Mouse (Mus musculus) spleen, postnatal 14 days (tissue): Measurements from ENCODE around the gene Slc16a2.

Experiments used
- DNase-seq, 2 experiments: peaks; one replicate each; pipeline ENCODE4 v3.0.0; 2021 to 2022; ENCODE audit warnings: low spot score in 2 of 2

Gene Slc16a2

DNA sequence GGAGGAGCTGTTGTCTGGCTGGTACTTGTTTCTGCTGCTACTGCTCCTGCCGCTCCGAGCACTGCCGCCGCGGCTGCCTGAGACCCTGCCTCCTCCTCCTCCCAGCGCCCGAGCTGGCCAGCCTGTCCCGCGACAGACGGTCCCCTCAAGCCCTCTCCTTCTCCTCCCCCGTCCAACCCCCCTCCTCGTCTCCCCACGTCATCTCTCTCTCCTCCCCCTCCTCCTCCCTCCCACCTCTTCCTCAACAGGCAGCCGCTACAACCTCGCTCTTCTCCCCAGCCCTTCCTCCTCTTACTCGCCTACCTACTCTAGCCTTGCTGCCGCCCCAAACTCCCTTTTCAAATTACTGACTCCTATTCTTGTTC is at the start of gene Slc16a2:
Gene Slc16a2, minus strand, starts transcription at position 152 of the 365 bp plus-strand sequence.
- no peak for DNase-seq

DNA sequence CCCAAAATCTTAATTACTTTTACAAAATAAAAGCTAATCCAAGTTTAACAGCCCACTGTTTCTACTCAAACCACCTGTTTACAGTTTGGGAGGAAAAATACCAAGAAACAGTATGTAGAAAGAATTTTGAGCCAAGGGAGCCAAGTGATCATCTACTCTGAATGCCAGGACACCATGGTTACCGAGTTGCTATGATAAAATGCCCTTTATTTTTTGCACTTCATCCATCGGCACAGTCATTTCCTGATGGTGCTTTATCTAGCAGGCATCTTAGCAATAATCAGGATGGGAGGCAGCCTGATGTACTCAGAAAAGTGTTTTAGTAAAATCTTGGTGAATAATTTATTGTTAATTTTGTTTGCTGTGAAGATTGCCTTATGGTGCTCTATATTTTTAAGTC is 41.7 kb upstream of the Slc16a2 start:
- no peak for DNase-seq

DNA sequence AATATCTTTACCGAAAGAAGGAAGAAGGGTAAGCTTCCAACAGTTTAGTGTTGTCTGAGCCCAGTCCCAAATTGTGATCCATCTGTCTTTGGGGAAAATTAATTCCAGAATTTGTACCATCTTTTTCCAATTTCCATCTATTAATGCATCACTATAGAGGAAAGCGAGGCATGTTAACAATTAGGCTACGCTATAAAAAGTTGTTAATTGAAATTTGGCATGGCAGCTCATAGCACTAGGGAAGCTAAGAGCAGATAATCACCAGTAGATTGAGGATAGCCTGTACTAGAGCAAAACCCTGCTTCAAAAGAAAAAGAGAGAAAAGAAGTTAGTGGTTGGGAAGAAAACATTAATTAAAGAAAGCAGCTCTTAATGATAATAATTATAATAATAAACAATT is 41.1 kb upstream of the Slc16a2 start:
- DNase-seq, result no peak

DNA sequence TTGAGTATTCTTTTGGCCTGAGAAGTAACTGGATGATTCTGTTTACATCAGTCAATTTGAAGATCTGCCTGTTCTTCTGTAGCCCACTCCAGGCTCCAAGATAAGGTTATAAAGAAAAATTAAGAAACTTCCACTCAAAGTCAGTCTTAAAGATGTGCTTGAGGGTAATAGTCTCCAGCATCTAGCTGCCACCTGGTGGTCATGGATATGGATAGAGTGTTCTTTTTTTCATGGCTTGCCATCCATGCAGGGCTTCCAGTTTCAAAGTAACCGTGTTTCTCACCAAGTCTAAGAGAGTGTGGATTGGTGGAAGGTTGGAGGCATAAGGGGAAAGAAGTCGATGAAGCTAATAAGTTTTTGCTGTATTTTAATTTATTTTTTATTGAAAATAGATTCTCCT is 23.5 kb upstream of the Slc16a2 start:
- no peak for DNase-seq

DNA sequence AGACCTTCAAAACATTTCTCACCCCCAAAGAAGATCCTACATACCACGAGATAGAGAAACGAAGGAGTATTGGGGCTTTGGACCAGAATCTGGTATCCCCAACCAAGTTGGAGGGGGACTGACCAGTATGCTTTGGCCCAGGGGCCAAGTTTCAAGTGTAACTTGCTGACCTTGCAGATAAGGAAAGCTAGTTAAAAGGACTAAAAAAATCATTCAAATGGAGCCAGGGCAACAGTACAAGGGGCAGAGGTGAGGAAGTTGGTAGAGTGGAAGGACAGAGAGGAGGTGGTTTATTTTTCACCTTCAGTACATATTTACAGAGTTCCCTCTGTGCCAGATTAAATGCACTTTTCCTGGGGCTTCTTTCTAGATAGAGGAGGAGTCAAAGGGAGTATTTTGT is 7.1 kb upstream of the Slc16a2 start:
- DNase-seq, result no peak

DNA sequence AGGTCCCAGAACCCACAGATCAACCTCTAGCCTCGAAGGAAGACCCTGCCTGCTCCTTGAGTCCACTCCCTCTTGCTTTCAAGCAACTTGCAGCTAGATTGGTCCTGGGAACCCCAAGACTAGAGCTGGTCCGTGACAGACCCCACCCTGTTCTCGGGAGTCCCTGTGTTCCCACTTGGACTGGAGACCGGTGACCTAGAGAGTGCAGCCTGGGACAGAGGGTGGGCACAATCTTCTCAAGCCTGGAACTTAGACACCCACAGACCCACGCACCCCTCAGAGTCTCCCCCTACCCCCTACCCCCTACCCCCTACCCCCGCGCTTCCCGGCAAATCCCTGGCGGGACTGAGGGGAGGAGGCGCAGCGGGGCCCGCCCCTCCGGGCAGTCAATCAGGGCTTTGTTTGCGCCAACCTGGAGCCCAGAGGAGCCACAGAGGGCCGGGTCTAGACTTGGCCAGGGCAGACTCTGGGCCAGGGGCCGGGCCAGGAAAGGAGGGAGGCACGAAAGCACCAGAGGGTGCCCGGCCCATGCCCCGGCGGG is 558 bp upstream of the Slc16a2 start:
- no peak for DNase-seq

DNA sequence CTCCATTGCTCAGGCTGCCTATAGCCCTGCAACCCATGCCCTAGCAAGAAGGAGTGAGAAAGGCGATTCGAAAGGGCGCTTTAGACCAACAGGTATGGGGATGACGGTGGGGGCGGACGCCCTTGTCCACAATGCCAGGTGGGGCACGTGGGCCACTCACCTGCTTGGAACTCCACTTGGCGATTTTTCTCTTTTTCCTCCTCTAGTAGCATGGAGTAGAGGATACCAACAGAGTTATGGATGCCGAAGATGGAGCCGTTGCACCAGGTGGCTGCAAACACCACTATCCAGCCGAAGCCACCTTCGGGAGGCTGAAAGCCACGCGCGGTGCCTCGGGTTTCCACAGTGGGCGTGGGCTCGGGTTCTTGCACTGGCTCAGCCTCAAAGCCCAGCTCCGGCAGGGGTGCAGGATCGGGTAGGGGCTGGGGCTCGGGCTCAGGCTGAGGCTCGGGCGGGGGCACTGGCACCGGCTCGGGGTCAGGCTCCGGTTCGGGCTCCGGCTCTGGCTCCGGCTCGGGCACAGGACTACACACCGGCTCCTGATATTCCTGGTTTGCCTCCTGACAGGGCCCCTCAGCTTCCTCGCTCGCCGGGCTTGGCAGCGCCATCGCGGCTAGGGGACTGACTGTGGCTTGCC is 470 bp downstream of the Slc16a2 start:
- DNase-seq, result no peak

DNA sequence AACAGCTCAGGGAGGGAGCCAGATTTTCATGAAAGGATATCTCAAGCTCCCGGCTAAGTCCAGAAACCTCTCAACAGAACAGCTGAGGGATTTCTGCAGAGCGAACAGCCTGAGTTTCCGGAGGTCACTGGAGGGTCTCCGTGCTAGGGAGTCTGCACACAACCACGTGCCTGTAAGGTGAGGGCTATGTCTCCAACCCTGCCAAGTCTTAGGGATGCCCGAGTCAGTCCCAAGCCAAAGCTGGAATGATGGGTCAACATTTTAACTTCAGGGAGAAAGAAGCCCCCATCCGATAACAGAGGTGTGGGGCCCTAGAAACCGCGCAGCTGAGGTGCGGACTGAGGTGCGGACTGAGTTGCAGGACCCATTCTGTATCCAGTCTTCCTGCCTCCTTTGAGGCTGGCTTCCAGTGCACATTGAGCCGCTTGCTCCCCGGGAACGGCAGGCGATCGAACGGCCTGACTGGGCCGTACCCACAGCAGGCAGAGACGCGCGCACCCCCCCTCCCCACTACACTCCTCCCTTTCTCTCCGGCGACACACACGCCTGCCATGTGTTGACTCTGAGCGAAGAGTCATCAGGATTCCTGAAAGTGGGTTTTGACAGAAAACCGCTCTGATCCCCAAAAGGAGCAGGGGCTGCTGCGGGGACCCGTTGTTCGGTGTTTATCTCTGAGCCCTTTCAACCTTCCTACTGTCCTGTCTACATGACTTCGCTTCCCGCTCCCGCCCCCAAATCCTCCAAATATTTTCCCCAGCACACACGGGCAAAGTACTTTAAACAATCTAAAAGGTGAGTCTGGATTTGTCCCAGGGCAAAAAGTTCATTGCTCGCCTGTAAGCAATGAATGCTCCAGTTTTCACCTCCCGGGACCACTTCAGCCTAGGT is 1.2 kb downstream of the Slc16a2 start:
- DNase-seq, result no peak

DNA sequence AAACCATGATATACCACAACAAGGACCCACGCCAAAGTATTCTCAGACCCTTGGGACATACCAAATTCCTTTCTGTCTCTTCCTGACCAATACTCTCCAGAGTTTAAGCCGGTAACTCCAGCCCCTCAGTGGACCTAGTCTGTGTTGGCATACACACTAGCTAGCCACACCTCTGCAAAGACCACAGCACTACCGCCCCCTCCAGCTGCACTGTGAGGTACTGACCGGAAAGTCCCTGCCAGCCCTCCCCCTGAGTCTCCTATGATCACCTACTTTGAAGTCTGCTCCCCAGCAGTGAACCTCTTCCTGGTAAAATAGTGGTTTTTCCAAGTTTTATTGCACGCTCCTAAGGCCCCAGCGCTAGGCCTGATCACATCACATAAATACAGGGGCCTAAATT is 2.5 kb downstream of the Slc16a2 start:
- DNase-seq, result no peak

DNA sequence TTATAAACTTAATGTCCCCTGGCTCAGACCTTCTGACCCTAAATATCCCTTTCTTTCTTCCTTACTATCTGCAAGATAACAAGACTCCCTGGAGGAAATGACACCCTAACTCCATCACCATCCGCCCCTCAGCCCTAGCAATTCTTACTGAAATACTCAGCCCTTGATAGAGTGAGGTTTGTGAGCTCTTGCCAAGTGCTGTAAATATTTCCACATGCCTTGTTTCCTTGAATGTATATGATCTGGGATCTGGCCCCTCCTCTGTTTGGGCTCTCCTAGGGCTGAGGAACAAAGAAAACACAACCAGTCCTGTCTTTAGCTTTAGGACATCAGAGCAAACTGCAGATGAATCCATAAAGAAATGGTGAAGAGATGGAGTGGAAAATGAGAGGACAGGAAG is 9.1 kb downstream of the Slc16a2 start:
- DNase-seq, result no peak

DNA sequence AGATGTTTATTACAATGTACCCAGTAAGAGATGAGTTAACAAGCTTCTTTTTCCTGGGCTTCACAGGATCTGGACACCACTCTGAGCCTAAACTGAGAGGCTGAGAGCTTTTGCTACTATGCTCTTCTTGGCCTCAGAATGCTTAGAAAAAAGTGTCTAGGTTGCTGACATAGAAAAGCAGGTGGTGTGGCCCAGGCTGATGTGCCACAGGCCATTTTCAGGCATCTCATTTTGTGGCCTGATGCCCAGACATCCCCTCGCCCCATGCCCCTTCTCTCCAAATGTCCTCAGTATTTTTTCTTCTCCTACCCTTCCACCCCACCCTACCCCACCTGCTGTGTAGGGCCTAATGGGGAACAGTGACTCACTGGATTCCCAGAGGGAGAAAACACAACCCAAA is 11.3 kb downstream of the Slc16a2 start:
- no peak for DNase-seq

DNA sequence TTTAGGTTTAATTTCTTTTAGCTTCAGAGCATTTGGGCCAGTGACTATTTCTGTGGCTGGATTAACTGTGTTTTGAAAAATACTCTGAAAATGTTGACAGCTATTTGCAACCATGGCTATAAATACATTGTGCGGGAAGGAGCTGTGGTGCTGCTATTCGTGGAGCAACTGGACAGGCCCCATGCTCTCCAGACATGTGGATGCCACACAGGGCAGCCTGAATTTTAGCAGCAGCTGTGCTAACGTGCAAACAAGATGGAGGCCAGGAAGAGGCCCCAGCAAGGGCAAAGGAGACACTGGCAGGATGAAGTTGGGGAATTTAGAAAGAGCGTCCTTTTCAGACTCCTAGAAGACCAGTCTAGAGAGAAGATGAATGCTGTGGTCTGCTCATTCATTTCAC is 15.4 kb downstream of the Slc16a2 start:
- DNase-seq, result no peak

DNA sequence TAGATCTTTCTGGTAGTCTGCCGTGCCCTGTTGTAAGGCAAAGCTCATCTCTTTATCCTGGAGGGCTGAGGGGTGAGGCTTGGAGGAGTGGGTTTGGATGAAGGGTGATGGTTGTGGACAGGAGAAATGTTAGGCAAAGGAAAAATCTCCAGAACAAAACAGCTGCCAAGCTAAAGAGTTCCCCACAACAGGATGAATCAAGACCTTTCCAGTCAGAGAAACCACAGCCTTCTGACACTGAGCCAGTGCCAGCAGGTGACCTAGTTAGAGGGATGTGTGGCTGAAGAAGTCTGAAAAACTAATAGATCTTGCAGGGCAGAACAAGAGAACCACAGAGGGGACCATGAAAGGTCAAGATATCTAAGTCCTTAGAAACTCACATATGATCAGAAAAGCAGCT is 24.8 kb downstream of the Slc16a2 start:
- DNase-seq, result no peak

DNA sequence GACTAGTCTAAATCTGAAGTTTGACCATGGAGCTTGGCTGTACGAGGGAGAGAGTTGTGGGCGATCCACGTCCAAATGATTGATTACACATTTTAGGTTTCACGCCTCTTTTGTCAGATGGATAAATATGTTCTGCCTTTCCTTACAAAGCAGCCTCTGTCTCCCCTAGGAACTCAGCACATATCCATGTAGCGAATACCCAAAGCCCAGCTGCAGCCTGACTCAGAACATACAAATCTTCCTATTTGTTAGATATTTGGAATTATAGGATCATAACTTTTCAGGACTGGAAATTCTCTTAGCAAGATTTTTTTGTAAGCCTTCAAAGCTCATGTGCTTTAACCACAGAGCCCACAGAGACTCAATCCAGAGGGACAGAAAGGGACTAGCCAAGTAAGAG is 26.3 kb downstream of the Slc16a2 start:
- no peak for DNase-seq

DNA sequence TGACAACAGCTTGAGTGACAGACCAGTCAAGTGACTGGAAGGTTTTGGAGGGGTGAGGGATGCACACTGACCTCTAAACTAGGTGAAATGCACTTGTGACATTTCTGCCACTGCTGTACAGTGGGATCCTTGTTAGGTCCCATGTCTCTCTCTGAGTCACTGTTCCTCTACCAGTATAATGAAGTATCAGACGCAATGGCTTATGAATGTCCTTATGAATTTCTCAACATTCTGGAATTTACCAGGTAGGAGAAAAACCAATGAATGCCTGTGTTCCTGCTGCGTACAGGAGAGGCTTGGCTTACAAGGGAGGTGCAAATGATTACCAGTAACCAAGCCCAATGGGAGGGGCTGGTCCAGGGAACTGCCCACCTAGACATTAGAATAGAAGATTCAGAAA is 30.5 kb downstream of the Slc16a2 start:
- no peak for DNase-seq

DNA sequence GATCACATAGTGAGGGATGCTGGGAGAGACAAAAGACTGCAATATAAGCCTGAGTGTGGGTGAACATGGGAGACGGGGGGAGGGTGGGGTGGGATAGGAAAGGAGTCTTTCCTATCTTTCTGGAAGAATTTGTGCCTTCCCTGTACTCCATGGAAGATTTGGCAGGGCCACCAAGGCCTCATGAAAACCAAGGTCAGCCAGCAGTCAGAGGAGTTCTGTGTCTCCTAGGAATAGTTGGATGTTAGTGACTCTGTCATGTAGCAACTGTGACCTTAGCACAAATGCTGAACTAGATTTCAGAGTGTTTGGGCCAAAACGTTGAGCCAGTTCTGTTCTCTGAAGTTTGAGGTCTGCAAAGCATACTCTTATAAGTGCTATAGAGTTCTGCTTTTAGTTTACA is 36.1 kb downstream of the Slc16a2 start:
- DNase-seq, result no peak

DNA sequence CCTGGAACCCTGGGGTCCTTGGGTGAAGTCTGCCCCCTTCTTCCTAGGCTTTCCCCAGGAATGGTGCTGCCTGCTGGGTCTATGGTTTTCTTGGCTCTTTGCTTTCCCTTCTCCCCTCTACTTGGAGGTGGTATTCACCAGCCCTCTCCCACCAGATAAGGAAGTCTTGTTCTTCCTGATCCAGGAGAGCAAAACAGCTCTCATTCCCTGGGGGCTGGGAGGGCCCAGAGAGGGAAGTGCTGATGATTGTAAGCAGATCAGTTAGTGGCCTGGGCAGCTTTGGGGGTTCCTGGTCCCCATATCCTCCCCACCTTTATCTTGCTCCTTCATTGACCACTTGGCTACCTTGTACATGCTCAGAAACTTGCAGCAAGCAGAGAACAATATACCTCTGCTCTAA is 45.4 kb downstream of the Slc16a2 start:
- no peak for DNase-seq

DNA sequence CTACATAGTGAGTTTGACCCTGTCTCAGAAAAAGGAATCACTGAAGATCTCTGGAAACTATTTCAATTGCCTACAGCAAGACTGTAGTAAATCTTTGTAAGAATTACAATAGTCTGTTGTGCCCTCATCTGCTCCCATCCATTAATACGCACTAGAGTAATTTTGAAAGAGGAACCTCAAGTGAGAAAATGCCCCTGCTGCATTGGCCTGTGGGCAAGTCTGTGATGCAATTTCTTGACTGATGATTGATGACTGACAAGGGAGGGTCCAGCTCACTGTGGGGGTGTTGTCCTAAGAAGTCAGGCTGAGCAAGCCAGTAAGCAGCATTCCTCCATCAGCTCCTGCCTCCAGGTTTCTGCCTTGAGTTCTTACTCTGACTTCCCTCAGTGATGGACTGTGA is 75.6 kb downstream of the Slc16a2 start:
- no peak for DNase-seq

DNA sequence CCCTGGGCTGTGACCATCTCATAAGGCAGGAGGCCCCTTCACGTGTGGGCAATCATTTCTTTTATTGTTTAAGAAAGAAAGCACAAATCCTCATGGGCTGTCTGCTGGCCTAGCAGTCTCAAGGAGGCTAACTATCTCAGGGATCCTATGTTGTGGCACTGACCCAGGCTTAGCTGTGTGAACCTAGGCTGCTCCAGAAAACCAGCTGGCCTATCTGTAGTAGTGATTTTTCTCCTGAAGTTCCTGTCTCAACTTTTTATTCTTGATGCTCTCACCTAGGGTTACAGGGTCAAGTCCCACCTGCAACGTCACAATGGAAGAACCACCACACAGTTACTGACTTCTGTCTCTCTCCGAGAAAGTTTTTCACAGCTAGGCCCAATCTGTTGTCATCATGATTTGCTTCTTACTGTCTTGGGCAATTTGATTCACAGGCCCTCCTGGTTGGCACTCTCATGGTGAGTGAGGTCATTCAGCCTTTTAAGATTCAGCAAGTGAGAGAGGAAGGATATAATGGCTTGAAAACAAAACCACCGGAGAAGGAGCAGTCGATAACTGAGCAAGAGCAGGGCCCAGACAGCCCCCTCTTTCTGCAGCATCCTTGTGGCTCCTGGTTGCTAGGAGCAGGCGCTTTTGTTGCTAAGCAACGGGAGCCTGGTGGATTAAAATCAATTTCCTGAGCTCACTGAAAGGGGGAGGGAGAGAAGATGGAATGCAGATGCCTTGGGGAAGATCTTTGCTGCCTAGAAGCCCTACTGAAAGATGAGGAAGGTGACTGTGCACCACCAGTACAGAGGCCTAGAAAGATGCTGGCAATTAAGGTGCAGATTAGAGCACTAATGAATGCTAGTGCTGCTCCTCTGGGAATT is 77.4 kb downstream of the Slc16a2 start:
- DNase-seq, result no peak

DNA sequence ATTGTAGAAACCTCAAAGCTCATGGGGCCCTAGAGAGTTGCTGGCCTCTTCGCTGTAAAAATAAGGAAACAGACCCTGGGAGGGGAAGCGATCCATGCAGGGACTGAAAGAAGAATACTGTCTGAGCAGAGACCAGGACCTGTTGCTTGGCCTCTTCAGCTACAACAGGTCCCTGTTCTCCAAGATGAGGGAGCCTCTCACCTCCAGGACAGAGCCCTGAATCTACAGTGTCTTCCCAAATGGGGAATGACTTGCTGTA is 79.8 kb downstream of the Slc16a2 start:
- no peak for DNase-seq

DNA sequence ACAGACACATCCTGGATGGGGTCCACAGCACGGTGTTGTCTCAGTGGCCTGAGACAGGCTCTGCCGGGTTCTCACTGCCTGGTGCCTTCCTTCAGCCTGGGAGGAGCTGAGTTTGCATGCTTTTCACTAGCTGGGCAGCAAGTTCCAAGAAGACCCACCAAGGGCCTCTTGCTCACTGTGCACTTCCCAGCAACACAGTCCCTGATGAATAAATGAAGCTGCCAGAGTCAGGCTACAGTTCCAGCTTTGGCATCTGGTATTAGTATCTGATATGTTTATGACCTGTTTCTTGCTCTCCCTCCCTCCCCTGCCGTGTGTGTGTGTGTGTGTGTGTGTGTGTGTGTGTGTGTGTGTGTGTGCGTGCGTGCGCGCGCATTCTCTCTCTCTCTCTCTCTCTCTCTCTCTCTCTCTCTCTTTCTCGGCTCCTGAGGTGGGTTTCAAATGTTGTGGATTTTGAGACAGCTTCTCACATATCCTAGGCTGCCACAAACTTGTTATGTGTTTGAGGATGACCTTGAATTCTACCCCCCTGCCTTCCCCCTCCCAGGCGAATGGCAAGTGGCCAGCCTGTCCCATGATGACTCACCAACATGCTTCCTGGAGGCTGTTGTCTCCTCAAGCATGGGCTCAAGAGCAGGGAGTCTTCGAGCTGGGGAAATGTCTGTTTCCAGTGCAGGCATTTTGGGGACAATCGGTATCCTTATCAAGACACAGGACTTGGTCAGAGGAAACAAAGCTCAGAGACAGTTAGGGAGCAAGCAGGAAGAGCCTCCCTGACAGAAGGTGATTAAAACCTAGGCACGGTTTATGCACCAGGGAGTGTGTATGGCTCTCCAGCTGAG is 80.3 kb downstream of the Slc16a2 start:
- no peak for DNase-seq
